Mouse (Mus musculus) liver, postnatal 0 days (tissue): ENCODE results near the gene Unc13a. TPM values are rescaled to one million over a fixed set of nuclear protein-coding genes. Genes with fewer than 3 reads are reported as not detected.

Experiments
- ATAC-seq: fragments of 200-750 bp; cut with Nextera tagmentation; 2 replicates; pipeline ENCODE4 v1.8.0; 2017; ENCODE audit warnings: mild to moderate bottlenecking, moderate library complexity
- DNase-seq: peaks from one replicate; pipeline ENCODE4 v3.0.0-alpha.2; 2016
- H3K27ac ChIP-seq: fragments of 300-500 bp; sonication (generic); 2 replicates; pipeline ENCODE4 v1.5.1; 2014; ENCODE audit warnings: antibody characterized with exemption, moderate library complexity, mild to moderate bottlenecking, low read depth
- H3K27me3 ChIP-seq: fragments of 300-500 bp; sonication (generic); 2 replicates; pipeline ENCODE4 v1.6.1; 2014; ENCODE audit warnings: low read length, control low read depth, mixed read lengths; ENCODE audit not compliant: insufficient read depth
- H3K36me3 ChIP-seq: fragments of 300-500 bp; sonication (generic); replicated peaks from 2 replicates; pipeline ENCODE4 v1.6.1; 2014; ENCODE audit warnings: mild to moderate bottlenecking, control low read depth, low read length, moderate library complexity, mixed read lengths; ENCODE audit not compliant: insufficient read depth
- H3K4me1 ChIP-seq: fragments of 300-500 bp; sonication (generic); 2 replicates; pipeline ENCODE4 v1.6.1; 2014; ENCODE audit warnings: antibody characterized with exemption, mild to moderate bottlenecking, control low read depth; ENCODE audit not compliant: insufficient read depth
- H3K4me2 ChIP-seq: fragments of 300-500 bp; sonication (generic); 2 replicates; pipeline ENCODE4 v1.6.1; 2014; ENCODE audit warnings: low read depth, mild to moderate bottlenecking, low read length, moderate library complexity, mixed read lengths
- H3K4me3 ChIP-seq: fragments of 300-500 bp; sonication (generic); 2 replicates; pipeline ENCODE4 v1.5.1; 2014; ENCODE audit warnings: low read depth, low read length
- H3K9ac ChIP-seq: fragments of 300-500 bp; sonication (generic); replicated peaks from 2 replicates; pipeline ENCODE4 v1.6.1; 2014; ENCODE audit warnings: mild to moderate bottlenecking, moderate library complexity
- H3K9me3 ChIP-seq: fragments of 300-500 bp; sonication (generic); 2 replicates; pipeline ENCODE4 v1.6.1; 2016; ENCODE audit warnings: mild to moderate bottlenecking, control low read depth, low read length, mixed read lengths
- CTCF ChIP-seq: sonication (generic); IDR thresholded peaks from 2 replicates; pipeline ENCODE4 v1.5.1; 2016; ENCODE audit warnings: antibody characterized with exemption, low read depth
- EP300 ChIP-seq: IDR thresholded peaks from 2 replicates; pipeline ENCODE4 v1.6.1; 2016; ENCODE audit warnings: antibody characterized with exemption, low read depth, mild to moderate bottlenecking
- WGBS: fragments of 180-500 bp; shearing (Covaris S2); extraction: QIAGEN DNeasy Blood & Tissue Kit; methylation state at CpG from one replicate; pipeline ENCODE4 v1.1.7; 2014; ENCODE audit not compliant: insufficient replicate concordance; 5-methylcytosine and 5-hydroxymethylcytosine counted together
- polyA plus RNA-seq: library from polyadenylated mRNA; unstranded; fragments of >200 nt; fragmentation: Nextera tagmentation; extraction: Ambion mirVana; gene quantifications from 2 replicates; pipeline ENCODE4 v1.2.1, GENCODE M21; 2015

Gene Unc13a
- polyA plus RNA-seq, 1 experiment from 2014 or later, result 0.36 TPM

GRCm38 (mm10) chr8:71627265-71628099 lies 44.1 kb downstream of the Unc13a start:
- H3K9me3 ChIP-seq, result peaks cover 11% of the 10 kb centered on the region
- H3K36me3 ChIP-seq, result peaks cover 25% of the 10 kb centered on the region
- H3K4me1 ChIP-seq, result peaks cover 30% of the 10 kb centered on the region
- no peak overlapping the region for H3K9ac ChIP-seq
- H3K27ac ChIP-seq, result peak overlapping the region; percentile 64
- no peak overlapping the region for H3K4me3 ChIP-seq
- no peak for TF ChIP-seq CTCF
- no peak for TF ChIP-seq EP300
- peaks cover 16% of the 10 kb centered on the region for H3K27me3 ChIP-seq
- 27% methylated on average over 9 of the region's 9 CpGs for WGBS
- DNase-seq (no peak), ATAC-seq (no peak)
- peak overlapping the region; percentile 31; the same call in 1 of the 2 replicates for H3K4me2 ChIP-seq

- peaks cover 30% of the 10 kb centered on the region for H3K4me1 ChIP-seq
- WGBS, result 75% methylated on average over 9 of the region's 9 CpGs
- H3K4me3 ChIP-seq, result no peak overlapping the region
- H3K9ac ChIP-seq, result no peak overlapping the region
- peaks cover 16% of the 10 kb centered on the region for H3K27me3 ChIP-seq
- DNase-seq, result no peak
- ATAC-seq, result no peak
- peaks cover 32% of the 10 kb centered on the region for H3K36me3 ChIP-seq
- TF ChIP-seq EP300, result no peak
- no peak for TF ChIP-seq CTCF
- H3K9me3 ChIP-seq, result peaks cover 17% of the 10 kb centered on the region
- no peak overlapping the region for H3K27ac ChIP-seq
- no peak overlapping the region for H3K4me2 ChIP-seq
Observed at GRCm38 (mm10) chr8:71626753-71627152, 44.8 kb downstream of the Unc13a start.

- Histone ChIP-seq H3K27me3 (peaks cover 7% of the 10 kb centered on the region), H3K4me1 (peaks cover 28% of the 10 kb centered on the region), H3K4me3 (no peak overlapping the region), H3K9me3 (peaks cover 17% of the 10 kb centered on the region), H3K9ac (no peak overlapping the region), H3K27ac (0 out of 2 replicates have a peak overlapping the region, but pooled peaks have one; percentile 39), H3K36me3 (peaks cover 48% of the 10 kb centered on the region), H3K4me2 (no peak overlapping the region)
- DNase-seq, result no peak
- TF ChIP-seq CTCF (no peak), EP300 (no peak)
- 57% methylated on average over 1 of the region's 1 CpGs for WGBS
- no peak for ATAC-seq
Observed at GRCm38 (mm10) chr8:71625088-71625487, 46.5 kb downstream of the Unc13a start.

GRCm38 (mm10) chr8:71619786-71620185 lies 51.8 kb downstream of the Unc13a start:
- 93% methylated on average over 2 of the region's 2 CpGs for WGBS

GRCm38 (mm10) chr8:71613418-71613817 lies 58.1 kb downstream of the Unc13a start:
- DNase-seq (no peak), ATAC-seq (no peak)
- Histone ChIP-seq H3K4me3 (no peak overlapping the region), H3K4me2 (peak overlapping the region; percentile 16), H3K4me1 (peaks cover 22% of the 10 kb centered on the region), H3K27me3 (no peaks in the 10 kb centered on the region), H3K27ac (peak overlapping the region; percentile 53), H3K36me3 (peaks cover 34% of the 10 kb centered on the region), H3K9me3 (no peaks in the 10 kb centered on the region), H3K9ac (no peak overlapping the region)
- TF ChIP-seq CTCF, result no peak
- no peak for TF ChIP-seq EP300
- WGBS, result 49% methylated on average over 4 of the region's 4 CpGs

More at GRCm38 (mm10) chr8:71619786-71620185, 51.8 kb downstream of the Unc13a start:
- H3K27ac ChIP-seq, result no peak overlapping the region
- TF ChIP-seq CTCF (no peak), EP300 (no peak)
- H3K4me2 ChIP-seq, result no peak overlapping the region
- no peak for DNase-seq
- no peaks in the 10 kb centered on the region; the same call in 1 of the 2 replicates for H3K4me1 ChIP-seq
- H3K9me3 ChIP-seq, result peaks cover 17% of the 10 kb centered on the region
- ATAC-seq, result no peak
- H3K36me3 ChIP-seq, result peaks cover 83% of the 10 kb centered on the region
- H3K4me3 ChIP-seq, result no peak overlapping the region
- H3K27me3 ChIP-seq, result no peaks in the 10 kb centered on the region
- no peak overlapping the region for H3K9ac ChIP-seq

GRCm38 (mm10) chr8:71612141-71612540 lies 59.4 kb downstream of the Unc13a start:
- H3K4me1 ChIP-seq, result peaks cover 22% of the 10 kb centered on the region
- H3K36me3 ChIP-seq, result peaks cover 21% of the 10 kb centered on the region
- TF ChIP-seq EP300, result no peak
- no peak for TF ChIP-seq CTCF
- H3K4me3 ChIP-seq, result peak overlapping the region; percentile 92
- H3K27me3 ChIP-seq, result no peaks in the 10 kb centered on the region
- ATAC-seq (no peak), DNase-seq (no peak)
- H3K9ac ChIP-seq, result peak overlapping the region; percentile 85
- H3K9me3 ChIP-seq, result no peaks in the 10 kb centered on the region
- H3K4me2 ChIP-seq, result peak overlapping the region; percentile 98
- WGBS, result 29% methylated on average over 5 of the region's 5 CpGs
- peak overlapping the region; percentile 85 for H3K27ac ChIP-seq
